Mouse (Mus musculus): ENCODE measurements around the gene Klk14. TPM values are rescaled to one million over a fixed set of nuclear protein-coding genes. Genes with fewer than 3 reads are reported as not detected.

Klk14 gene
- polyA plus RNA-seq, 1 experiment: 0.09 TPM

GRCm38 (mm10) chr7:43713741-43714351 lies 23.6 kb downstream of the Klk14 start:
- Histone ChIP-seq H3K27me3 (ENCODE audit: control insufficient read depth, insufficient read depth, low read length) (no peaks in the 10 kb centered on the region), H3K27ac (ENCODE audit: insufficient read depth, low read depth, low read length) (no peak overlapping the region), H3K4me1 (ENCODE audit: control insufficient read depth, insufficient read depth, insufficient read length, low read length) (no peaks in the 10 kb centered on the region), H3K36me3 (ENCODE audit: control insufficient read depth, insufficient read depth, low read length) (no peaks in the 10 kb centered on the region), H3K4me3 (ENCODE audit: low read depth, low read length) (no peak overlapping the region)
- TF ChIP-seq POLR2A (IDR thresholded peaks at IDR 0.05; ENCODE audit: low read depth, low read length) (no peak), CTCF (IDR thresholded peaks at IDR 0.05; ENCODE audit: extremely low read depth, insufficient read length, insufficient replicate concordance, low read depth, low read length) (no peak)
- WGBS: 12% methylated on average over 19 of the region's 19 CpGs

Other genes starting within 250 kb of the Klk14 start
- not detected in 2 replicates for gene Cldnd2, start 249.6 kb upstream of the Klk14 start, polyA plus RNA-seq (2012; rRNA removed)
- gene Etfb, start 246.3 kb upstream of the Klk14 start, polyA plus RNA-seq (2012; rRNA removed): 45.1 and 66.8 TPM in 2 replicates
- 0.29 TPM in 1 of 2 replicates, not detected in the other for gene Gm45233, start 246.3 kb upstream of the Klk14 start, polyA plus RNA-seq (2012; rRNA removed)
- 1.0 and 4.3 TPM in 2 replicates for gene Vsig10l, start 227.3 kb upstream of the Klk14 start, polyA plus RNA-seq (2012; rRNA removed)
- gene Iglon5, start 200.3 kb upstream of the Klk14 start, polyA plus RNA-seq (2012; rRNA removed): 1.4 and 1.5 TPM in 2 replicates
- not detected in 2 replicates for gene 4931406B18Rik, start 184.5 kb upstream of the Klk14 start, polyA plus RNA-seq (2012; rRNA removed)
- gene Cd33, start 146.0 kb upstream of the Klk14 start, polyA plus RNA-seq (2012; rRNA removed): 3.0 and 4.7 TPM in 2 replicates
- gene Zfp658, start 128.2 kb upstream of the Klk14 start, polyA plus RNA-seq (2012; rRNA removed): 0.28 and 0.36 TPM in 2 replicates
- gene Zfp719, start 110.8 kb upstream of the Klk14 start, polyA plus RNA-seq (2012; rRNA removed): 0.63 and 0.91 TPM in 2 replicates
- gene Zfp819, start 83.2 kb upstream of the Klk14 start, polyA plus RNA-seq (2012; rRNA removed): 0.05 TPM in 1 of 2 replicates, not detected in the other
- 42.7 and 57.8 TPM in 2 replicates for gene Ceacam18, start 55.7 kb upstream of the Klk14 start, polyA plus RNA-seq (2012; rRNA removed)
- 2.2 and 3.0 TPM in 2 replicates for gene Siglece, start 30.3 kb upstream of the Klk14 start, polyA plus RNA-seq (2012; rRNA removed)
- gene Ctu1, start 18.4 kb upstream of the Klk14 start, polyA plus RNA-seq (2012; rRNA removed): 7.6 and 9.7 TPM in 2 replicates
- 0.09 TPM in 1 of 2 replicates, not detected in the other for gene Klk13, start 22.1 kb downstream of the Klk14 start, polyA plus RNA-seq (2012; rRNA removed)
- not detected in 2 replicates for gene Klk12, start 78.5 kb downstream of the Klk14 start, polyA plus RNA-seq (2012; rRNA removed)
- not detected in 2 replicates for gene Klk11, start 84.2 kb downstream of the Klk14 start, polyA plus RNA-seq (2012; rRNA removed)
- gene Klk10, start 90.6 kb downstream of the Klk14 start, polyA plus RNA-seq (2012; rRNA removed): 0.19 TPM in 2 replicates
- 0.15 TPM in 1 of 2 replicates, not detected in the other for gene Klk9, start 101.5 kb downstream of the Klk14 start, polyA plus RNA-seq (2012; rRNA removed)
- 3.6 and 4.4 TPM in 2 replicates for gene Klk8, start 107.2 kb downstream of the Klk14 start, polyA plus RNA-seq (2012; rRNA removed)
- gene Klk7, start 120.9 kb downstream of the Klk14 start, polyA plus RNA-seq (2012; rRNA removed): not detected in 2 replicates
- gene Klk6, start 134.1 kb downstream of the Klk14 start, polyA plus RNA-seq (2012; rRNA removed): 0.22 TPM in 1 of 2 replicates, not detected in the other
- gene Klk5, start 151.6 kb downstream of the Klk14 start, polyA plus RNA-seq (2012; rRNA removed): not detected in 2 replicates
- not detected in 2 replicates for gene Klk4, start 190.7 kb downstream of the Klk14 start, polyA plus RNA-seq (2012; rRNA removed)
- not detected in 2 replicates for gene Klk15, start 243.3 kb downstream of the Klk14 start, polyA plus RNA-seq (2012; rRNA removed)